Mouse (Mus musculus) spleen, adult 2 months (tissue): ENCODE data around the gene Gm49354.
"Not testable (repeated sequence)": the region's sequence is repeated elsewhere in the genome, so short reads cannot be mapped to it uniquely, and the experiment has no call there.

Experiments
- CTCF ChIP-seq: fragments of 200-500 bp; IDR thresholded peaks from 2 replicates; pipeline ENCODE4 v1.5.1; 2011; ENCODE audit warnings: mild to moderate bottlenecking, inconsistent platforms; ENCODE audit not compliant: insufficient read depth, insufficient read length, insufficient replicate concordance; ENCODE audit errors: extremely low read depth
- POLR2A ChIP-seq: fragments of 200-500 bp; IDR thresholded peaks from 2 replicates; pipeline ENCODE4 v1.6.1; 2011; ENCODE audit warnings: low read depth, low read length, inconsistent platforms

- TF ChIP-seq CTCF, POLR2A: not testable (repeated sequence)
These were observed 60.0 kb downstream of the Gm49354 start for GRCm38 (mm10) chr13:59722089-59722488.
